Mouse (Mus musculus) MEL (cell line): ENCODE data around the gene Pln.

Experiments used
- CHD2 ChIP-seq: IDR thresholded peaks from 2 replicates; pipeline ENCODE4 v1.6.1; 2011; ENCODE audit warnings: low read length, improper control_type of control experiment
- EP300 ChIP-seq, 2 experiments: IDR thresholded peaks; 2 replicates each; pipeline ENCODE4 v1.6.1; 2011; ENCODE audit warnings: improper control_type of control experiment in 2 of 2, low read length in 2 of 2, low read depth in 1 of 2, mild to moderate bottlenecking in 1 of 2
- GATA1 ChIP-seq: IDR thresholded peaks from 2 replicates; pipeline ENCODE4 v1.6.1; 2011; ENCODE audit warnings: low read depth, low read length, improper control_type of control experiment
- MAX ChIP-seq: IDR thresholded peaks from 2 replicates; pipeline ENCODE4 v1.6.1; 2011; ENCODE audit warnings: low read length, improper control_type of control experiment
- NELFE ChIP-seq: IDR thresholded peaks from 2 replicates; pipeline ENCODE4 v1.6.1; 2011; ENCODE audit warnings: low read depth, low read length, improper control_type of control experiment
- POLR2A ChIP-seq, 2 experiments: IDR thresholded peaks; 2 replicates each; pipeline ENCODE4 v1.6.1; 2011 to 2012; ENCODE audit warnings: low read length in 2 of 2, mild to moderate bottlenecking in 2 of 2, control low read depth in 1 of 2, improper control_type of control experiment in 1 of 2, low read depth in 1 of 2, moderate library complexity in 1 of 2; ENCODE audit not compliant: control insufficient read depth in 1 of 2, insufficient read depth in 1 of 2, poor library complexity in 1 of 2

GRCm38 (mm10) chr10:53373885-53374578 lies 36.6 kb downstream of the Pln start:
- no peak for TF ChIP-seq GATA1
- no peak for TF ChIP-seq POLR2A (IDR thresholded peaks at IDR 0.05; ENCODE audit: control insufficient read depth in 1 of 2, insufficient read depth in 1 of 2, low read depth in 1 of 2, low read length in 2 of 2, poor library complexity in 1 of 2)
- no peak for TF ChIP-seq CHD2
- no peak for TF ChIP-seq MAX
- TF ChIP-seq NELFE, result no peak
- no peak for TF ChIP-seq EP300 (IDR thresholded peaks at IDR 0.05; ENCODE audit: low read depth in 1 of 2, low read length in 2 of 2)
